Mouse (Mus musculus) thymus, postnatal 0 days (tissue): ENCODE measurements around the gene Eci1. TPM values are rescaled to one million over a fixed set of nuclear protein-coding genes. Genes with fewer than 3 reads are reported as not detected.
"Not testable (repeated sequence)": the region's sequence is repeated elsewhere in the genome, so short reads cannot be mapped to it uniquely, and the experiment has no call there.

ENCODE experiments used
- DNase-seq: peaks from one replicate; pipeline ENCODE4 v3.0.0-alpha.2; 2015; ENCODE audit warnings: low spot score
- polyA plus RNA-seq: library from polyadenylated mRNA; unstranded; fragments of >200 nt; fragmentation: Nextera tagmentation; extraction: Ambion mirVana; gene quantifications from 2 replicates; pipeline ENCODE4 v1.2.1, GENCODE M21; 2015

Gene Eci1
- polyA plus RNA-seq, 1 experiment from 2014 or later = 31.3 TPM

- DNase-seq = no peak
Measured at GRCm38 (mm10) chr17:24440377-24440776, 13.9 kb downstream of the Eci1 start.

GRCm38 (mm10) chr17:24441148-24441547 is 14.7 kb downstream of the Eci1 start:
- no peak for DNase-seq

DNA sequence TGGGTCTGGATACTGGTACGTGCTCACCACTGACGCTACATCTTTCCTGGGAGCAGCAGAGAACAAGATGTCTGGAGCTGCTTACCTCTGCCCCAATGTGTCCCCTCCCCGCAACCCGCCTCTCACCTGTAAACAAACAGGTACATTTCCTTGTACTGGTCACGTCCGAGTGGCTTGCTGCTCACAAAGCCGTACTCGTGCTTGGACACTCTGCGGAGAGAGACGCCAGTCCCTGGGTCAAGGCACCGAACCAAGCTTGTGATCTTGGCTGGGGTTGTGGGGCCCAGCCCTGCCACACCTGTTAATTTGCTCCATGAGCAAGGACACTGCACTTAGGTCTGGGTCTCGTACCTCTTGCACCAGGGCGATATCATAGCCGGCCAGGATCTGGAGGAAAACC is 15.7 kb downstream of the Eci1 start:
- no peak for DNase-seq

- DNase-seq = no peak
Measured at GRCm38 (mm10) chr17:24442632-24443155, 16.3 kb downstream of the Eci1 start, which contains the start of gene Dnase1l2. Gene Dnase1l2 (minus strand): TSS chr17:24443105.

- DNase-seq = no peak
Measured at GRCm38 (mm10) chr17:24443409-24443808, 17.0 kb downstream of the Eci1 start.

DNA sequence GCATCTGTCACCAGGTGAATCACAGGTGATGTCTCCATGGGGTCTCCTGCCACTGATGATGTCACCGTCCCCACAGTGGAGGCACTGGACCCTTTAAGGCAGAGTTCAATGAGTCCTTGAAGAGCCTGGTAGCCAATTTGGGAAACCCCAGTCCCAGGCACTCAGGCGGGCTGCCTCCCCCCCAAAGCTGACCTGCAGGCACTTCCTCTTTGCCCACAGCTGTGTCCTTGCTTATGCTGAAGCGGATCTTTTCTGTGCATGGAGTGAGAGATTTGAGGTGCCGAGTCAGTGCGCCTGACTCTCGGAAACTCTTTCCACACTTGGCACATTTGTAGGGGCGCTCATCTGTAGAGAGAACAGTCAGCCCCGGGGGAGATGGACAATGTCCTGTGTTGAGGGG is 20.1 kb downstream of the Eci1 start:
- no peak for DNase-seq

DNA sequence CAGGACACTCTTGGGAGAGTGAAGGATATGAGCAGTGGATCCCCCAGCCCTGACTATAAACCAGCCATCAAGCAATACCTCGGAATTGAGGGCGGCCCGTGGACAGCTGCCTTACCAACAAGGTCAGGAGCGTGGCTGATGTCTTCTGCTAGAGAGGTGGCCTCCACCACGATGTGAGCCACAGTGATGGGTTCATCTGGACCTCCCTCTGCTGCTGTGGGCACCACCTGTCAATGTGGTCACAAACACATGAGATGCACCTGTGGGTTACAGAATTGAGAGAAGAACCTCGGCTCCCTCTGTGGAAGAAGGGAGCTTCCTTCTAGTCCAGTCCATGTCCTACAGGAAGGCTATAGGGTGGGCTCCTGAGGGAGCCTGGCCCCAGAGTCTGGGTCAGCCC is 23.1 kb downstream of the Eci1 start:
- no peak for DNase-seq

GRCm38 (mm10) chr17:24451220-24451619 is 24.8 kb downstream of the Eci1 start:
- DNase-seq = no peak

GRCm38 (mm10) chr17:24453372-24453771 is 26.9 kb downstream of the Eci1 start:
- no peak for DNase-seq

DNA sequence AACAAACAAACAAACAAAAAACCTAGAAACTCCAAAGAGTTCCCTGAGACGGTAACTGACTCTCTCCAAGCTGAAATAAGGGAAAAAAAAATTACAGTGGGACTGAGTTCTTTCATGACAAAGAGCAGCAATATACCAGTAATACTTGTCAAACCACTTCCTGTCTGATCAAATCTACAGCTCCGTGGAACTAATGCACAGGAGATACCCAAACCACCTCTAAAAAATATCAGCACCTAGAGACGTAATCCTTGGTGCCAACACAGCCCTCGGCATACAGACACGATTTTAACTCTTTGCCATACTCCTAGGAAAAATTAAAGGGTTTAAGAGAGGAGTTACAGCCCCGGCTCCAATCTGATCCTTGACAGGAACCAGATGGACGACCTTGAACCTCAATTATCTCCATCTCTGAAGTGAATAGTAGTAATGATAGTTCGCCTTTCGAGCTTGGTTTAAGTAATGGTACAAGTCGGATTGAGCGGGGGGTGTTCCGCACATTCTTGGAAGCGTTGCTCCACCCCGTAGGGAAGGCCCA is 27.8 kb downstream of the Eci1 start:
- peak; percentile 33 for DNase-seq

DNA sequence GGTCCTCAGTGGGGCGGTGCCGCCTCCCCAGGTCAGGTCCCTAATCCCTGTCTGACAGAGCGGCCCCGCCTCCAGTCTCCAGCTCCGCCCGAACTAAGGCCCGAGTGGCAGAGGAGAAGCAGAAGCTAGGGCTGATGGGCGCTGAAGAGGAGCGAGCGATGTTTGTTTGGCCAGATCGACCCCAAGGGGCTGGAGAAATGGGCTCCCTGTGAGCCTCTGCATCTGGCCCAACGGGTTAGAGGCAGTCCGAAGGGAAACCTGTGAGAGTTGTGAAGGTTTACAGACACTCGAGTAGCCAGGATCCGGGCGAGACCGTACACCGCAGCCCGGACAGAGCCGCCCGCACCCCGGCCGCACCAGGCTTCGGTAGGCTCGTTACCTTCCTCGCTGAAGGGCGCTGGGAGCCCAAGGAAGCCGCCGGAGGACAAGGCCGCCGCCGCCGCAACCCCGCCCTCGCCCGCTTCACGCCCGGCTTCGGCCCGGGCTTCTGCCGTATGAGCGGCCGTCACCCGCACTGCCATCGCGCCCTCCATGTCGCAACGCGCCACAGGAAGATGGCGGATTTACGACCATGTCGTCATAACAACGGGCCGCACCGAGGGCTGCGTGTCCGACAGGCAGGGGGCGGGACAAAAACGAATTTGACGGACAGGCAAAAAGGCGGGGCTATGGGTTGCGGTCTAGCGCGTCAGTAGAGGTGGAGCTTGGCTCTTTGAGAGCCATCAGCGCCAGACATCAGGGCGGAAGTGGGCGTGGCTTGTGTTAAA is 28.5 kb downstream of the Eci1 start:
- peak; percentile 99 for DNase-seq

- DNase-seq = not testable (repeated sequence)
Measured at GRCm38 (mm10) chr17:24455523-24456206, 29.2 kb downstream of the Eci1 start.

- DNase-seq = peak; percentile 68
Measured at GRCm38 (mm10) chr17:24461580-24461979, 35.1 kb downstream of the Eci1 start.

DNA sequence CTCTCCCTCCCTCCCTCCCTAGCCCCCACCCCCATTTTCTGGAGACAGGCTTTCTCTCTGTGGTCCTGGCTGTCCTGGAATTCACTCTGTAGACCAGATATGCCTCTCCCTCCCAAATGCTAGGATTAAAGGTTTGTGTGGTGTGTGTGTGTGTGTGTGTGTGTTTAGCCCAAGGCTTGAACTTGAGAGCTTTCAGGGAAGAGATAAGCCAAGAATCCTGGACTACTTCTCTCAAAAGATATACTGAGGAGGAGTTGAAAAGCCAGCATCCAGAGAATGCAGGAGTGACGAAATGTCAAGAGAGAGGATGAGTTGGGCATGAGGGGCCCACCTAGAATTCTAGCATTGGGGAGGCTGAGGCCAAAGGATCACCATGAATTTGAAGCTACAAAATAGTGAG is 36.5 kb downstream of the Eci1 start:
- no peak for DNase-seq

GRCm38 (mm10) chr17:24463374-24464133 is 37.1 kb downstream of the Eci1 start:
- DNase-seq = no peak

- no peak for DNase-seq
Measured at GRCm38 (mm10) chr17:24468636-24469246, 42.3 kb downstream of the Eci1 start.

DNA sequence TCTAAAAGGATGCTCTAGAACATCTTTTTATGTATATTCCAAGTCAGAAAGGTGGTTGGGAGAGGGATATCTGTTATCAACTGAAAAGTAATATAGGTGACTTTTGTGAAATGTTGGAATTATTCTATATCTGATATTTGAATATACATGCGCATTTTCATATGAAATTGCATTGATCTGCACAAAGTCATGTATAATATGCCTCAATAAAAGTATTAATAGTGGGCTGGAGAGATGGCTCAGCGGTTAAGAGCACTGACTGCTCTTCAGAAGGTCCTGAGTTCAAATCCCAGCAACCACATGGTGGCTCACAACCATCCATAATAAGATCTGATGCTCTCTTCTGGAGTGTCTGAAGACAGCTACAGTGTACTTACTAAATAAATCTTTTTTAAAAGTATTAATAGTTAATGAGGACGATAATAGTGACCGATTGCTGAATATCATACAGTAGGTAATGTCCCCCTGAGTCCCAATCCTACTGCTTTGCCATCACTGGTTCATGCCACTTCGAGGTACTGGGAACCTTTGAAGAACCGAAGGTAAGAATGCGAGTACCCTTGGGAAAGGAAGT is 43.0 kb downstream of the Eci1 start:
- no peak for DNase-seq

DNA sequence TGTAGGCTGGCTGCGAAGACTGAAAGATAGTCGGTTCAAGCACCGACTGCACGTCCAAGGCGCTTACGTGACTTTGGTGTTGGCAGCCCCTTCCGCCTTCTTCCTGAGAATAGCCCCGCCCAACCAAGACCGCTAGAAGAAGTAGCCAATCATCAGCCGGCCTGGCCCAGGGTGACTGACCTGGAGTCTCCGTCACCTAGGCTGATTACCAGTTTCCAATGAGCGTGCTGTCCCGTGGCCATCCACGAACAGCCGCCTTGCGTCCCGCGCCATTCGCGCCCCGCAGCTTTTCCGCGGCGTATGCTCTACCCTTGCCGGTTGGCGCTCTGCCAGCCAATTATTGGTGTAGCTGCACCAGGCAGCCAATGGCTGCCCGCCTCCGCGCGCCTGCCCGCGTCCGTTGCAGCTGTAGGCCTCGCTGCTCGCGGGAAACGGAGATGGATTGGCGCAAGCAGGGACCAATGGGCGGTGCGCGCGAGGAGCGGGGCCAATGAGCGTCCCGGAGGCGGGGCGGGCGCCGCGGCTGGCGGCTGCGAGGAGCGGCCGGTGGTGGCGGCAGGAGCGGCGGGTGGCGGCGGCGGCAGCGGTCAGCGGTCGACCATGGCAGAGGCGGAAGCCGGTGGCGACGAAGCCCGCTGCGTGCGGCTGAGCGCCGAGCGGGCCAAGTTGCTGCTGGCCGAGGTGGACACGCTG is 43.6 kb downstream of the Eci1 start, which contains the start of the genes E4f1 and Pgp:
TSS of gene E4f1 (minus strand) at position 404 of the 693 bp plus-strand sequence.
TSS of gene Pgp (plus strand) at position 483 of the 693 bp plus-strand sequence.
- DNase-seq = peak; percentile 98

DNA sequence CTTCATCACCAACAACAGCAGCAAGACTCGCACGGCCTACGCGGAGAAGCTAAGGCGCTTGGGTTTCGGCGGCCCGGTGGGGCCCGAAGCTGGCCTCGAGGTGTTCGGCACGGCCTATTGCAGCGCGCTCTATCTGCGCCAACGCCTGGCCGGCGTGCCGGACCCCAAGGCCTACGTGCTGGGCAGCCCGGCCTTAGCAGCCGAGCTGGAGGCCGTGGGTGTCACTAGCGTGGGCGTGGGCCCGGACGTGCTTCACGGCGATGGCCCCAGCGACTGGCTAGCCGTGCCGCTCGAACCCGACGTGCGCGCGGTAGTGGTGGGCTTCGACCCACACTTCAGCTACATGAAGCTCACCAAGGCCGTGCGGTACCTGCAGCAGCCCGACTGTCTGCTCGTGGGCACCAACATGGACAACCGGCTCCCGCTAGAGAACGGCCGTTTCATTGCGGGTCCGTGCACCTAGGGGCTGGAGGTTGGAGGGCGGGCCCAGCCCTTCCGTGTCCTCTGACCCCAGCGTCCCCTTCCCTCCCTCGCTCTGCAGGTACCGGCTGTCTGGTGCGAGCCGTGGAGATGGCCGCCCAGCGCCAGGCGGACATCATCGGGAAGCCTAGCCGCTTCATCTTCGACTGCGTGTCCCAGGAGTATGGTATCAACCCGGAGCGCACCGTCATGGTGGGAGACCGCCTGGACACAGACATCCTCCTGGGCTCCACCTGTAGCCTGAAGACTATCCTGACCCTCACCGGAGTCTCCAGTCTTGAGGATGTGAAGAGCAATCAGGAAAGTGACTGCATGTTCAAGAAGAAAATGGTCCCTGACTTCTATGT is 44.5 kb downstream of the Eci1 start:
- no peak for DNase-seq
